Mouse (Mus musculus) forebrain, embryonic 12.5 days (tissue): ENCODE measurements around the gene Rnf114. TPM values are rescaled to one million over a fixed set of nuclear protein-coding genes. Genes with fewer than 3 reads are reported as not detected.

ENCODE experiments used
- ATAC-seq: fragments of 200-750 bp; cut with Nextera tagmentation; 2 replicates; pipeline ENCODE4 v1.8.0; 2017; ENCODE audit warnings: moderate TSS enrichment; ENCODE audit not compliant: low FRiP score
- H3K27ac ChIP-seq: fragments of 300-500 bp; sonication (generic); 2 replicates; pipeline ENCODE4 v1.5.1; 2016; ENCODE audit warnings: mild to moderate bottlenecking
- H3K27me3 ChIP-seq: fragments of 300-500 bp; sonication (generic); 2 replicates; pipeline ENCODE4 v1.6.1; 2016; ENCODE audit warnings: mild to moderate bottlenecking
- H3K36me3 ChIP-seq: fragments of 300-500 bp; sonication (generic); replicated peaks from 2 replicates; pipeline ENCODE4 v1.6.1; 2016; ENCODE audit warnings: mild to moderate bottlenecking
- H3K4me1 ChIP-seq: fragments of 300-500 bp; sonication (generic); 2 replicates; pipeline ENCODE4 v1.6.1; 2016
- H3K4me2 ChIP-seq: fragments of 300-500 bp; sonication (generic); 2 replicates; pipeline ENCODE4 v1.6.1; 2016; ENCODE audit warnings: mild to moderate bottlenecking, moderate library complexity
- H3K4me3 ChIP-seq: fragments of 300-500 bp; sonication (generic); replicated peaks from 2 replicates; pipeline ENCODE4 v1.5.1; 2016; ENCODE audit warnings: mild to moderate bottlenecking
- H3K9ac ChIP-seq: fragments of 300-500 bp; sonication (generic); 2 replicates; pipeline ENCODE4 v1.6.1; 2016; ENCODE audit warnings: mild to moderate bottlenecking
- H3K9me3 ChIP-seq: fragments of 300-500 bp; sonication (generic); 2 replicates; pipeline ENCODE4 v1.6.1; 2016
- WGBS: fragments of 180-500 bp; shearing (Covaris S2); methylation state at CpG from one replicate; pipeline ENCODE4 v1.1.7; 2016; 5-methylcytosine and 5-hydroxymethylcytosine counted together
- polyA plus RNA-seq: library from polyadenylated mRNA; unstranded; fragments of >200 nt; fragmentation: Nextera tagmentation; extraction: Ambion mirVana; gene quantifications from 2 replicates; pipeline ENCODE4 v1.2.1, GENCODE M21; 2016

Rnf114 gene
- polyA plus RNA-seq, 1 experiment from 2014 or later: 129 TPM

DNA sequence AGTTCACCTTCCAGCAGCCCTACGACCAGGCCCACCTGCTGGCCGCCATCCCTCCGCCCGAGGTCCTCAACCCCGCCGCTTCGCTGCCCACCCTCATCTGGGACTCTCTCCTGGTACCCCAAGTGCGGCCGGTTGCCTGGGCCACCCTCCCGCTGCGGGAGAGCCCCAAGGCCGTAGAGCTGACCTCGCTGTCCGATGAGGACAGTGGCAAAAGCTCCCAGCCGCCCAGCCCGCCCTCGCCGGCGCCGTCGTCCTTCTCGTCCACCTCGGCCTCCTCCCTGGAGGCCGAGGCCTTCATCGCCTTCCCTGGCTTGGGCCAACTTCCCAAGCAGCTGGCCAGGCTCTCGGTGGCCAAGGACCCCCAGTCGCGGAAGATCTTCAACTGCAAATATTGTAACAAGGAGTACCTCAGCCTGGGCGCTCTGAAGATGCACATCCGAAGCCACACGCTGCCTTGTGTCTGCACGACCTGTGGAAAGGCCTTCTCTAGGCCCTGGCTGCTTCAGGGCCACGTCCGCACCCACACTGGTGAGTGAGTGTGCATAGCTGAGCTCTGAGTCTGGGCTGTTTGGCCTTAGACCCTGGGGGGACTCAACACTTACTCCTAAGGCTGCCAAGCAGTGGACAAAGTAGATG, 46.3 kb downstream of the Rnf114 start:
- H3K27ac ChIP-seq: 0 out of 2 replicates have a peak overlapping the region, but pooled peaks have one; percentile 31
- 25% methylated on average over 34 of the region's 34 CpGs for WGBS
- no peak for ATAC-seq

GRCm38 (mm10) chr2:167539536-167540476, 47.4 kb downstream of the Rnf114 start:
- Histone ChIP-seq H3K4me2 (peak overlapping the region; percentile 87), H3K4me1 (peaks cover 59% of the 10 kb centered on the region), H3K9ac (peak overlapping the region; percentile 36), H3K36me3 (no peaks in the 10 kb centered on the region), H3K27ac (0 out of 2 replicates have a peak overlapping the region, but pooled peaks have one; percentile 19), H3K4me3 (peak overlapping the region; percentile 46), H3K27me3 (peaks cover 71% of the 10 kb centered on the region), H3K9me3 (no peaks in the 10 kb centered on the region)
- ATAC-seq: no peak
- 14% methylated on average over 14 of the region's 14 CpGs for WGBS

More for the DNA sequence above, 46.3 kb downstream of the Rnf114 start:
- Histone ChIP-seq H3K9ac (peak overlapping the region; percentile 21), H3K27me3 (peaks cover 77% of the 10 kb centered on the region), H3K4me1 (peaks cover 59% of the 10 kb centered on the region), H3K4me3 (peak overlapping the region; percentile 46), H3K9me3 (no peaks in the 10 kb centered on the region), H3K4me2 (peak overlapping the region; percentile 87), H3K36me3 (no peaks in the 10 kb centered on the region)

- Histone ChIP-seq H3K9me3 (no peaks in the 10 kb centered on the region), H3K9ac (peak overlapping the region; percentile 36), H3K4me2 (peak overlapping the region; percentile 35), H3K27me3 (peaks cover 64% of the 10 kb centered on the region), H3K27ac (no peak overlapping the region), H3K4me1 (peaks cover 59% of the 10 kb centered on the region), H3K36me3 (no peaks in the 10 kb centered on the region), H3K4me3 (peak overlapping the region; percentile 46)
- no peak for ATAC-seq
- WGBS: 7% methylated on average over 12 of the region's 12 CpGs
Observed at GRCm38 (mm10) chr2:167540477-167541110, 48.1 kb downstream of the Rnf114 start.

DNA sequence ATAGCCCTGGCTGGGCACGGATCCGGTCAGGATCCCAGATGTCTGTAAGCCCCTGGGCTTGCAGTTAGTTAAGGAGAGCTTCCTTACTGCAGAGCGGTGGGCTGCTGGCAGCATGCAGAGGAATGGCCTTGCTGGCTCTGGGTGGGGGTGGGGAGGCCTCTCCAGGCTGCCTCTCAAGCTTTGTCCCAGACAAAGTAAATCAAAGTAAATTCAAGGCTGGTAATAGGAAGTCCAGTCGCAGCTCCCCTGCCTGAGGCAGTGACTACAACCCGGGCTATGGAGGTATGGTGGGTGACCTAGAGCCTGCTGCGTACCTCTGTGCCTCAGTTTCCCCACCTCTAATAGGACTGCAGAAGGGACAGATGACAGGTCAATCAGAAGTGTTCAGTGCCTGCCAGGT, 48.9 kb downstream of the Rnf114 start:
- H3K9me3 ChIP-seq: no peaks in the 10 kb centered on the region
- H3K36me3 ChIP-seq: no peaks in the 10 kb centered on the region
- no peak for ATAC-seq
- peaks cover 58% of the 10 kb centered on the region for H3K27me3 ChIP-seq
- 0 out of 2 replicates have a peak overlapping the region, but pooled peaks have one; percentile 27 for H3K27ac ChIP-seq
- H3K4me3 ChIP-seq: peak overlapping the region; percentile 46; the same call in 1 of the 2 replicates
- 6% methylated on average over 6 of the region's 6 CpGs for WGBS
- H3K4me1 ChIP-seq: peaks cover 59% of the 10 kb centered on the region
- H3K9ac ChIP-seq: no peak overlapping the region
- peak overlapping the region; percentile 35 for H3K4me2 ChIP-seq

- H3K4me3 ChIP-seq: no peak overlapping the region; the same call in 1 of the 2 replicates
- peak overlapping the region; percentile 13; the same call in 1 of the 2 replicates for H3K4me2 ChIP-seq
- WGBS: 71% methylated on average over 12 of the region's 12 CpGs
- peaks cover 53% of the 10 kb centered on the region for H3K27me3 ChIP-seq
- no peaks in the 10 kb centered on the region for H3K36me3 ChIP-seq
- ATAC-seq: no peak
- H3K9ac ChIP-seq: no peak overlapping the region
- 0 out of 2 replicates have a peak overlapping the region, but pooled peaks have one; percentile 38 for H3K27ac ChIP-seq
- peaks cover 59% of the 10 kb centered on the region for H3K4me1 ChIP-seq
- no peaks in the 10 kb centered on the region for H3K9me3 ChIP-seq
Observed at GRCm38 (mm10) chr2:167541761-167542160, 49.3 kb downstream of the Rnf114 start.

DNA sequence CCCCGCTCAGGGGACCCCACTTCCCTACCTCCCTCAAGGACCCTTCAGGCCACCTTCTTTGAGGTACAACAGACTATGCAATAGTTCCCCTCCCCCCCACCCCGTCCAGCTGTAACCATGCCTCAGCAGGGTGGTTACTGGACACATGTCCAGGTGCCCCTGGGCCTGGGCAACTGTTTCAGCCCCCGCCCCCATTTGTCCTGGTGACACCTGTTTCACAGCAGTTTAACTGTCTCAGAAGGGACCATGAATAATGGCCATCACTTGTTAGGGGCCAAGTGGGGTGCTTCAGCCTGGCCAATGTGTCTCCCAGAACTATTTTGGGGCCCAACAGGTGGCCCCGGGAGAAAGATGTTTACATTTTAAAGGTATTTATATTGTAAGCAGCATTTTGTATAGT, 49.9 kb downstream of the Rnf114 start:
- H3K36me3 ChIP-seq: no peaks in the 10 kb centered on the region
- peaks cover 47% of the 10 kb centered on the region for H3K27me3 ChIP-seq
- no peak overlapping the region for H3K27ac ChIP-seq
- no peak overlapping the region for H3K9ac ChIP-seq
- H3K4me1 ChIP-seq: peaks cover 53% of the 10 kb centered on the region
- H3K9me3 ChIP-seq: no peaks in the 10 kb centered on the region
- no peak overlapping the region for H3K4me3 ChIP-seq
- ATAC-seq: no peak
- no peak overlapping the region for H3K4me2 ChIP-seq
- 74% methylated on average over 4 of the region's 4 CpGs for WGBS

DNA sequence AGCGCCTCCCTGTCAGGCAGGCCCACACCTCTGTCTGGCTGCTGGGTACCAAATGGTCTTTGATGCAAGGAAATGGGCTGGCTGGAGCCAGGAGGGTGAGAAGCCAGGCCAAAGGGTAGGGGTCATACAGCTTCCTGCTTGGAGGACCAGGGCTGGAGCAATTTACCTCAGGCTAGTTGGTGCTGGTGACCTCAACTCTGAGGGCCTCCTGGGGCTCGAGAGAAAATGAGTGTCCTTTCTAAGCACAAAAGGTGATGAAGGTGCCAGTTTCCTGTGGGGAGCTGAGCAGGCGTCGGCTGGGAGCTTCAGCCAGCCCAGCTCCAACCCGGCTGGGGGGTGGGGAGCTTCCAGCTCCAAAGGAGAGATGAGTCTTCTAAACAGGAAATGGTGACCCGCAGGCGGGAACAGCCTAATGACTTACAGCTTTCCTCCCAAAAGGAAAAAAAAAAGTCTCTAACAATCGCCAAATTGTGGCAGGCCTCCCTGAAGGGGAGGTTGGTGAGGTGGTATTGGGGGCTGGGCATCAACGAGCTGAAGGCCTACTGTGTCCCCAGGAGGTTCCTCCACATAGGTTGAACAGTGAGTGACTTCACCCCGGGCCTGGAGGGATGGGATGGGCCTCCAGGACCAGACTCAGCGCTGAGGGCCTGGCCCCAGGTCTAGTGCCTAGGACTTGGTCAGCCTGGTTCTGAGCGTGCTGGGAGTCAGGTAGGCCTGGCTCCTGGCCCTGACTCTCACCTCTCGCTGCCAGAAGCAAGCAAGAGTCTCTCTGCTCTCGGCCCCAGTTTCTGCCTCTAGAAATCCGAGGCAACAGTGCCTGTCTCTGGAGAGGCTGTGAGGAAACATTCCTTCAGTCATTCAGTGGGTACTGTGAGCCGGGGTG, 50.9 kb downstream of the Rnf114 start:
- Histone ChIP-seq H3K27me3 (peaks cover 40% of the 10 kb centered on the region), H3K9ac (no peak overlapping the region), H3K9me3 (no peaks in the 10 kb centered on the region), H3K4me3 (no peak overlapping the region), H3K36me3 (no peaks in the 10 kb centered on the region), H3K27ac (peak overlapping the region; percentile 62), H3K4me1 (peaks cover 44% of the 10 kb centered on the region), H3K4me2 (no peak overlapping the region)
- 30% methylated on average over 16 of the region's 16 CpGs for WGBS
- no peak for ATAC-seq

- Histone ChIP-seq H3K9me3 (no peaks in the 10 kb centered on the region), H3K9ac (no peak overlapping the region), H3K4me1 (peaks cover 38% of the 10 kb centered on the region), H3K4me3 (no peak overlapping the region), H3K27me3 (peaks cover 34% of the 10 kb centered on the region), H3K4me2 (no peak overlapping the region), H3K36me3 (no peaks in the 10 kb centered on the region), H3K27ac (peak overlapping the region; percentile 62; the same call in 1 of the 2 replicates)
- no peak for ATAC-seq
- 18% methylated on average over 4 of the region's 4 CpGs for WGBS
Observed at GRCm38 (mm10) chr2:167544004-167544356, 51.5 kb downstream of the Rnf114 start.

DNA sequence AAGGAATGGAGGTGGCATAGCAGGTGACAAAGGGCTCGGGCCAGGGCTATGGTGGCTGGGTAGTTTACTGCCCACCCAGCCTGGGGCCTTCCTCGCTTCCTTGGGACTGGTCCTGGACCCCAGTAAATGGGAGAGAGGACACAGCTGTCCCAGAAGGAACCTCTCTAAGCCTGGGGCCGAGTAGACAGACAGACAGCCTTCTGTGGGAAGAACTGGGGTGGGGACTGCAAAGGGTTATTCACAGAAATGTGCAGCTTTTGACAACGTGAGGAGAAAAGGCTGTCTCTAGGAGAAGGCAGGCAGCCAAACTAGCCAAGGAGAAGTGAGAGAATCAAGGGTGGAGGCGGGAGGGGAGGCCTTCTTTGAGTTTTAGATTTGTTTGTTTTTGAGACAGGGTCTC, 52.0 kb downstream of the Rnf114 start:
- H3K36me3 ChIP-seq: no peaks in the 10 kb centered on the region
- no peak for ATAC-seq
- 66% methylated on average over 5 of the region's 5 CpGs for WGBS
- H3K27me3 ChIP-seq: peaks cover 30% of the 10 kb centered on the region
- H3K4me3 ChIP-seq: no peak overlapping the region
- H3K4me1 ChIP-seq: peaks cover 37% of the 10 kb centered on the region
- no peak overlapping the region for H3K9ac ChIP-seq
- H3K9me3 ChIP-seq: no peaks in the 10 kb centered on the region
- H3K27ac ChIP-seq: 0 out of 2 replicates have a peak overlapping the region, but pooled peaks have one; percentile 62
- no peak overlapping the region for H3K4me2 ChIP-seq

- no peak for ATAC-seq
- no peak overlapping the region for H3K4me2 ChIP-seq
- H3K4me1 ChIP-seq: peaks cover 18% of the 10 kb centered on the region
- H3K27ac ChIP-seq: no peak overlapping the region
- WGBS: 86% methylated on average over 18 of the region's 18 CpGs
- H3K36me3 ChIP-seq: no peaks in the 10 kb centered on the region
- H3K9ac ChIP-seq: no peak overlapping the region
- peaks cover 8% of the 10 kb centered on the region; the same call in 1 of the 2 replicates for H3K27me3 ChIP-seq
- H3K4me3 ChIP-seq: no peak overlapping the region
- H3K9me3 ChIP-seq: no peaks in the 10 kb centered on the region
Observed at GRCm38 (mm10) chr2:167546447-167547195, 54.2 kb downstream of the Rnf114 start.

- no peak for ATAC-seq
- peaks cover 11% of the 10 kb centered on the region for H3K4me1 ChIP-seq
- 84% methylated on average over 8 of the region's 8 CpGs for WGBS
Observed at GRCm38 (mm10) chr2:167547444-167547843, 55.0 kb downstream of the Rnf114 start.

More at GRCm38 (mm10) chr2:167547444-167547843, 55.0 kb downstream of the Rnf114 start:
- Histone ChIP-seq H3K4me3 (no peak overlapping the region), H3K9ac (no peak overlapping the region), H3K4me2 (no peak overlapping the region), H3K27ac (no peak overlapping the region), H3K27me3 (no peaks in the 10 kb centered on the region), H3K9me3 (no peaks in the 10 kb centered on the region), H3K36me3 (no peaks in the 10 kb centered on the region)
